Mouse (Mus musculus): ENCODE data around the gene Eftud2. TPM values are rescaled to one million over a fixed set of nuclear protein-coding genes. Genes with fewer than 3 reads are reported as not detected.

Gene Eftud2
- 160 and 164 TPM in 2 replicates for polyA plus RNA-seq (2015; fragmentation: Nextera tagmentation; extraction: Ambion mirVana)

DNA sequence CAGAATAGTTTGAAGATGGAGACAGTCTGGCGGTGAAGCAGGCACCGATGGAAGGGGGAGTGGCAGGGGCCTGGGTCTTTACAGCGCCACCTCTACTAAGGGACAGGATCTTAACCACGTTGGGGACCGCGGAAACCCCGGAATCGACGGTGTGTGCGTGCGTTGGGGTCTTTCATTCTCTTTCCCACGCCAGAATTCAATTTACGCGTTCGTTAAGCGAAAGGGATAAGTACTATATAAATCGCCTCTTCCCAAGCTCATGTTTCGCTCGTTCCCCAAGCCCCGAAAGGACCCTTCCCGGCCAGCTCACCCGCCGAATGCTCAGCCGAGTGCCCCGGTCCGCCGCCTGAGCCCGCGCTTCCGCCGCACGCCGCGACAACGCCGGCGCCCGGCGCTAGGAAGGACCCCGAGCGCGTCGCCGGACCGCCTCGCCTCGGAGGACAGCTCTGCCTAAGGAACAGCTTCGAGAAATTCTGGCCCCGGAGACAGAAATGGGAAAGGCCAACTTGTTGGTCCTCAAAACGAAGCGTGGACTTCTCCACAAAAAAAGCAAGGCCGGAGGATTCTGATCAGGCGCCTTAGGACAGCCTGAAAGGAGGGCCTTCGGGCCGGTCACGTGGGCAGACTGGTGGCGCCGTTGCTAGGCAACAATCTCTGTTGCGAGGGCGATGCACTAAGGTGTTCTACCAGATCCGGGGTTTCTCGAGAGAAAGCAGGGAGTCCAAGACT, at the start of gene Eftud2, which contains the start of gene Ccdc103:
TSS of gene Eftud2 (minus strand) at position 401 of the 729 bp plus-strand sequence.
TSS of gene Ccdc103 (plus strand) at position 620 of the 729 bp plus-strand sequence.
- peak; percentile 93 for DNase-seq (ENCODE audit: low spot score)

GRCm38 (mm10) chr11:102925351-102925717, 44.5 kb upstream of the Eftud2 start:
- DNase-seq (ENCODE audit: low spot score) = peak; percentile 70

DNA sequence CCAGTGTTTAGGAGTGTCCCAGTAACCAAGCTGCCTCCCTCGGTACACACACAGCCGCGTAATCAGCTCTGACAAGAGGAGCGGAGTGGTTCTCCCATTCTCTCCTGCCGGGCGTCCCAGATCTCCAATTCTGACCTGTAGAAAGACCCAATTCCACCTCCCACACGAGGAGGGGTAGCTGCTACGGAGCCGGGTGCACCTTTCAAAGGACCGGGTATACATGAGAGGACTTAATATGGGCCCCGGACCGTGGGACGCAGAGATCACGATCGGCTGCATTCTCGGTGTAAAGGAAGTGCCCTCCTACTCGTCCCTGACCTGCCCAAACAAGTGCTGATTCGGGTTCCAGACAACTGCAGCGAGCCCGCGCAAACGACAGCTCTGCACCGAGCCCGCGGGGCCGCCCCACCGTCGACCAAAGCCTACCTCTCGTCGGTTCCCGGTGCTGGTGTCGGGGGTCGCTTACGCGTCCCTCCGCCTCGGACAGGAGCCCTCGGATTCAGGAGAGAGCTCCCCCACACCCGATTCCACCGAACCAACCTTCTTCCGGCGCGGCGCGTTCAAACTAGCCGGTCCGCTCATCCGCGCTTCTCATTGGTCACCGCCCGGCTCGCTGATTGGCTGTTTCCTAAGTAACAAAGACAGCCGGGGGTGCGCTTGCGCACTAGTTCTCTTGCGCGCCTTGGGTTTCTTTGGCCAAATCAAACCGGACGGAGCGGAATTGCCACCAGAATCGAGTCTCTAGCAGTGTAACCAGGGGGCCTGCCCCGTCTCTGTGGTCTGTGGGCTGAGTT, 44.0 kb upstream of the Eftud2 start, which contains the start of gene Kif18b:
TSS of gene Kif18b (minus strand) at position 568 of the 794 bp plus-strand sequence.
- DNase-seq (ENCODE audit: low spot score) = peak; percentile 95

DNA sequence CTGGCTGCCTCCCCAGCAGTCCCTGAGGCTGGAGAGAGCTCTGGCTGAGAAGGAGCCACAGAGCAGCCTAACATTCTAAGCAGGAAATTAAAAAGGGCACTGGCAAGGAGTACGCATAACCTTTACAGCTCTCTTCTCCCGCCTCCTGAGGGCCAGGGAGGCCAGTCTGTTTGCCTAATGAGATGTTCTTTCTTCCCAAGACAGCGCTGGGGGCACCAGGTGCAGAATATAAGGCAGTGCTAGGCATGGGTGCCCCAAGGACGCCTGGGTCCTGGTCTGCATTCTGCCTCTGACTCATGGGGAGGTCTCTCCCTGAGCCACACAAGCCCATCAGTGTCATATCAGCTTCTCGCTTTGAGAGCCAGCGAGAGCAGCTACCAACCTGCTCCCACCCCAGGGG, 40.7 kb upstream of the Eftud2 start:
- no peak for DNase-seq (ENCODE audit: low spot score)

DNA sequence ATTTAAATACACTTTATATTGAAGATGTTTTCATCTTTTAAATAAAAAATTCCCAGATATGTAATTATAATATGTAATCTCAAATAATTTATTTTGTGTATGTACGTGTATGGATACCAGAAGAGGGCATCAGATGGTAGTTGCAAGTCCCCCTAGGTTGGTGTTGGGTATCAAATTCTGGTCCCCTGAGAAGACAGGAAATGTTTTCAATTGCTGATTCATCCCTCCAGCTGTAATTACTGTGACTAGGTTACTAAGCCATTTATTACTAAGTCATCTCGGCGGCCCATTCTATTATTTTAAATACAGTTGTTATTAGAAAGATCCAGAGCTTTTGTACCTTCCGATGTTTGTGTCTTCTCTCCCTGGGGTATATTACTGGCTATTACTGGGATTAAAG, 37.3 kb upstream of the Eftud2 start:
- DNase-seq (ENCODE audit: low spot score) = no peak

GRCm38 (mm10) chr11:102915380-102915779, 34.6 kb upstream of the Eftud2 start:
- no peak for DNase-seq (ENCODE audit: low spot score)

GRCm38 (mm10) chr11:102911376-102911775, 30.6 kb upstream of the Eftud2 start:
- DNase-seq (ENCODE audit: low spot score) = no peak

- DNase-seq (ENCODE audit: low spot score) = no peak
These were observed 22.9 kb upstream of the Eftud2 start for GRCm38 (mm10) chr11:102903654-102904053.

- no peak for DNase-seq (ENCODE audit: low spot score)
These were observed 21.3 kb upstream of the Eftud2 start for GRCm38 (mm10) chr11:102902107-102902506.

GRCm38 (mm10) chr11:102901199-102901598, 20.4 kb upstream of the Eftud2 start:
- no peak for DNase-seq (ENCODE audit: low spot score)

- peak; percentile 57 for DNase-seq (ENCODE audit: low spot score)
These were observed 20.0 kb upstream of the Eftud2 start, which contains the start of gene Gfap for GRCm38 (mm10) chr11:102900763-102901162. TSS of gene Gfap (minus strand) at chr11:102900912.

DNA sequence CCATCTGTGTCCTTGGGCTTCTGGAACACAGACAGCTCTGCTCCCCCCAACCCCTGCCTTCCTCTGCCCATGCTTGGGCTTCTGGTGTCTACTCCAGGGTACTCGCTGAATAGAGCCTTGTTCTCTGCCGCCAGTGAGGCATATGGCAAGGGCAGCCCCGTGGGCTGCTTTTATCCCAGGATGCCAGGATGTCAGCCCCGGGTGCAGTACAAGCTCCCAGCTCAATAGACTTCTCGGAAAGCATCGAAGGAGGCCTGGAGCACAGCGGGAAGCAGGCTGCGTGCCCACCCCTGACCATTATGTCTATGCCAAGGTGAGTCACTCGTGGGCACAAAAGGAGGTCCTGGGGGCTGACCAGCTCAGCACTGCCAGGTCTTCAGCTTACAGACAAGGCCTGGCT, 17.6 kb upstream of the Eftud2 start:
- no peak for DNase-seq (ENCODE audit: low spot score)

DNA sequence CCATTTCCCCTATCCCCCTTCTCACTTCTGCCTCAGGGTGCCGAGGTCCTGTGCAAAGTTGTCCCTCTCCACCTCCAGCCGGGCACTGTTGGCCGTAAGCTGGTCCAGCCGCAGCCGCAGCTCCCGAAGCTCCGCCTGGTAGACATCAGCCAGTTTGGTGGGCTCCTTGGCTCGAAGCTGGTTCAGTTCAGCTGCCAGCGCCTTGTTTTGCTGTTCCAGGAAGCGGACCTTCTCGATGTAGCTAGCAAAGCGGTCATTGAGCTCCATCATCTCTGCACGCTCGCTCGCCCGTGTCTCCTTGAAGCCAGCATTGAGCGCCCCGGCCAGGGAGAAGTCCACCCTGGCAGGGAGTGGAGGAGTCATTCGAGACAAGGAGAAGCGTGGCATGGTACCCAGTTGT, 15.9 kb upstream of the Eftud2 start:
- no peak for DNase-seq (ENCODE audit: low spot score)

- DNase-seq (ENCODE audit: low spot score) = no peak
These were observed 15.0 kb upstream of the Eftud2 start for GRCm38 (mm10) chr11:102895779-102896178.

DNA sequence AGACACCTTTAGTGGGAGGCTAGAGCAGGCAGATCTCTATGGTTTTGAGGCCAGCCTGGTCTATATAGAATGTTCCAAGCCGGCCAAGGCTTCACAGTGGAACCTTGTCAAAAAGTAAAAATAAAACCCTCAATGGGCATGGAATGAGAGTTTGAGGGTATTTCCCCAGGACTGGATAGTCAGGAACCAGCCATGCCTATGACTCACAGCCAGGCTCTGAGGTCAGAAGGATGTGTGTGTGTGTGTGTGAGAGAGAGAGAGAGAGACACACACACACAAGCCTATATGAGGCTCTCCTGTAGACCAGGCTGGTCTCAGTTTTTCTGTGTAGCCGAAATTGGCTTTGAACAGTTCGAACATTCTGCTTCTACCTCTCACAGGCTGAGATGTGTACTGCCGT, 13.9 kb upstream of the Eftud2 start:
- no peak for DNase-seq (ENCODE audit: low spot score)

- peak; percentile 72 for DNase-seq (ENCODE audit: low spot score)
These were observed 12.3 kb upstream of the Eftud2 start for GRCm38 (mm10) chr11:102893015-102893651.

GRCm38 (mm10) chr11:102890096-102890495, 9.3 kb upstream of the Eftud2 start:
- DNase-seq (ENCODE audit: low spot score) = no peak

- no peak for DNase-seq (ENCODE audit: low spot score)
These were observed 7.3 kb upstream of the Eftud2 start for GRCm38 (mm10) chr11:102888135-102888534.

DNA sequence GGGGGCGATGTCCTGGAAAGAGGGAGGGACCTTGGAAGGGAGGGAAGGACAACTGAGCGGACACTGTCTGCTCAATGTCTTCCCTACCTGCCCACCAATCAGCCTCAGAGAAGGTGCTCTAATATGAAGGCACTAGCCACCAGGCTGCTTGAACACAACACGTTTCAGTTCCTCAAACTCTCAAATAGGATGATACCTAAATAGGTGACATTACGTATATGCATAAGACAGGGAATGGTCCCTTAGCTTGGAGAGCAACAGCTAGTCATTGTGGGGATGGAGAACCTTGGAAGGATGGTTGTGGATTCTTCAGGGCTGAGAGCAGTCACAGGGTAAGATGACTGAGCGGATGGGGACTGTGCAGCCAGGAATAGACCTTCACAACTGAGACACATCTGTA, 6.6 kb upstream of the Eftud2 start:
- no peak for DNase-seq (ENCODE audit: low spot score)

DNA sequence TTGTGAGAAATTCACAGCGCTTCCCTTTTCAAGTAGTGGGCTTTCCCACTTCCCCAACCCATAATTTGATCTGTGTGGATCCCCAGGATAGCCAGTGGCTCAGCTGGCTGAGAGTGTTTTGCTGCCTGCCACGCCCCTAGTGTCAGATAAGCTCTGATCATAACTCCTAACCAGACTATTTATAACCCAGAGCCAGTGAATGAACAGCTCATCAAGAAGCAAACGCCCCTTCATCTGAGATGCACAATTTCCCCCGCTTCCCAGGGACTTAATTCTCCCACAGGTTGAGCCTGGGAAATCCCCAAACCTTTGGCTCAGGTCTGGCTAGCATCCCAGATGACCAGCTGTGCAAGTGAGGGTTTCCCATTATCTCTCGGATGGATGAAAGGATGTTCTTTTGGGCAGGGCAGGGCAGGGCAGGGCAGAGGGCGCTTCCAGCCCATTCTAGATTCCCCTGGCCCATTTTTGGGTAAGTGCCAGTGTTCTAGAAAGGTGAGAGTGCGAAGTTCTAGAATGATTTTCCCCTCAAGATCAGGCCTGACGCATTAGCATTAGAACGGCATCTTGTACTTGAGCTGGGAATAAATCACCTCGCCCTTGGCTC, 3.9 kb upstream of the Eftud2 start, which contains the start of gene Fam187a:
TSS of gene Fam187a (plus strand) at position 554 of the 604 bp plus-strand sequence.
- no peak for DNase-seq (ENCODE audit: low spot score)

All from thymus, postnatal 0 days (tissue).